Mouse (Mus musculus) gastrocnemius, adult 8-10 months (tissue): ENCODE measurements around the gene Tiam2. TPM values are rescaled to one million over a fixed set of nuclear protein-coding genes. Genes with fewer than 3 reads are reported as not detected.
"Not testable (repeated sequence)": the region's sequence is repeated elsewhere in the genome, so short reads cannot be mapped to it uniquely, and the experiment has no call there.

Source experiments
- DNase-seq, 2 experiments: peaks; one replicate each; pipeline ENCODE4 v3.0.0; 2022; ENCODE audit warnings: low spot score in 2 of 2
- total RNA-seq, 4 experiments: library from RNA; stranded (reverse); gene quantifications; 2 replicates each; pipeline ENCODE4 v1.2.4; 2022

Gene Tiam2
- total RNA-seq, 4 experiments from 2014 or later, result 2.3 to 4.1 (median 2.8) TPM

DNA sequence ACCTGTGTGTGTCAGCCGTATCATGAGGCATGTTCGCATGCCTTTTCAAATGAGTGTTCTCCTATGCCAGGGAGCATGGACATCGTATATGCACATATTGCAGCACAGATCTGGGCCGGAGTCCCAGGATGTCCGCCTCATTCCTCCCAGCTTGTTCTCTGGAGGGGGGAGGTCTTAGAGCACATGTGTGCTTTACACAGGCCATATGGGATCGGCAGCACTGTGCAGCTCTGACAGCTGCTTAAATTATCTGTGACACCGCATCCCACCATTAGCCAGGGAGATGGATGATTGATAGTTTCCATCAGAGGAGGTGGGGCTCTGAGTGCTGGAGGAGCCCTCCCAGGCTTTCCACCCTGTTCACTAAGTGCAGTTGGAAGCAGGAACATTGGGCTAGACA, 12.4 kb downstream of the Tiam2 start:
- DNase-seq, result no peak

DNA sequence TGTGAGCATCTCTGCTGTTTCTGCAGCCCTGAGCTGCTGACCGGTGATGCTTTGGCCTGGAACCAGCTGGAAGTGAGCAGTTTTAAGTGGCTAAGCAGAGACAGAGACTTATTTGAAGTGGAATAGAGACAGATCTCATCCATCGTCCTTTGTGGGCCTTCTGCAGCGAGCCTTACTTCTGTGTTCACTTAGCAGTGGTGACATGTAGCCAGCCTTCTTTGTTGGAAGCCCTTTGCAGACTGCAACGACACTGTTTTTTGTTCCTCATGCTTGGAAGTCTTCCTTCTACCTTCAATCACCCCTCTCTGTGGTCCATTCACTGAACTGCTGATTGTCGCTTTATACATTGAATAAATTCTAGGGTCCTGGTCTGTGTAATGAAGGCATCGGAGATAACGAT, 18.5 kb downstream of the Tiam2 start:
- no peak for DNase-seq

DNA sequence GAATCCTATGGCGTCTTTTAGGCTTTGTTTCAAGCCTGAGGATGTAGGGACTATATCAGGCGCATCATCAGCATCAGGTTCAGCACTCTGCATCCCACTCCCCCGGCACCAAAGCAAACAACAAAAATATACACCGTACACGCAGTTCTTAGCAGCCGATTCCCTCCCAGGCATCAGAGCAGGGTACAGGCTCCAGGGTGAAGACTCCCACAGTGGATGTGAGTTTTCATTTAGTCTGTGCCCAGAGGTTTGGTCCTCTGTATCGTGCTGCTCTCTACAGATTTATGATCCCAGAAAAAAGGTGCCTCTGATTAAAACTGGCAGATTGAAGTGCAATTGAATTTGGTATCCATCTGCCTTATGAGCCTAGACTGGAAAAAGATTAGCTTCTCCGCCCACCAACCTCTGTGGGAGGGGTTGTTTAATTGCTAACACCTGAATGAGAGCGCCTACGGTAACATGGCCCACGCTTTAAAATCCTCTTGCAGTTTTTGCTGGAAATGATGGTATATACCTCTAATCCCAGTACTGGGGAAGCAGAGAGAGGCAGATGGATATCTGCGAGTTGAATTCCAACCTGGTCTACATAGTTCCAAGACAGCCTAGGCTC, 19.0 kb downstream of the Tiam2 start:
- DNase-seq, result no peak

GRCm38 (mm10) chr17:3347800-3348199, 21.4 kb downstream of the Tiam2 start:
- DNase-seq, result no peak

DNA sequence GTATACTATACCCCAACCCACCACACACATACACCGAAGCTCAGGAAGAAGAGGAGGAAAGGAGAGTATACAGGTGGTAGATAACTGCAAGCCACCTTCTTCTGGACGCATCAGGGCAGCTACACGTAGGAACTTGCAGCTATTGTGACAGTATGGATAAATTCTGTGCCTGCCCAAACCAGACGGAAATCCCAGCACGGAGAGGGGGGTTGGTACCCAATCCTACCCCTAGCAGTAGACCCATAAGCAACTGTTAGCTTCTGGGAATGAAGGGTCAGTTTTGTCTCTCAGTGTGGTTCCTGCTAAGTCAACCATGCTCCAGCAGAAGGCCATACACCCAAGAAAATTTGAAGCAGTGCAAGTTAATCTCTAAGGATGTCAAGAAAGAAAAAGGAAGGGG, 23.0 kb downstream of the Tiam2 start:
- DNase-seq, result no peak

DNA sequence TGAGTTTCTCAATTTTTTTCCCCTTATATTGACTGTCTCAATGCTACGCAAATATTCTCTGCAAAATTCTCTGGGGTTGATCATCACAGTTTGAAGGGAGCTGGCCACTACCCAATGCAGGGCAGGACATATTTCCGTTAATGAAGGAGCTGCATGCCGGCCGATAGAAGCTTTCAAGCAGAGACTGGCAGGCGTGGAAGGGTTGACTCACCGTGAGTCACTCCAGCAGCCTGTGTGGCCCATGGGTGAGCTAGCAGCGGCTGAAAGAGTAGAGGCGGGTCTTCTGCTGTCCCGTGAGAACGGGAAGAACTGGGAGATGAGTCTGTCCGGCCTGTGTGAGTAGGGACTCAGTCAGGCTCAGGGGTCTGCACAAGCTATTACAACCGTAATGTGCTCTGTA, 23.6 kb downstream of the Tiam2 start:
- DNase-seq, result peak in 1 of 2 experiments; percentile 15

GRCm38 (mm10) chr17:3350405-3350804, 24.0 kb downstream of the Tiam2 start:
- DNase-seq, result no peak

DNA sequence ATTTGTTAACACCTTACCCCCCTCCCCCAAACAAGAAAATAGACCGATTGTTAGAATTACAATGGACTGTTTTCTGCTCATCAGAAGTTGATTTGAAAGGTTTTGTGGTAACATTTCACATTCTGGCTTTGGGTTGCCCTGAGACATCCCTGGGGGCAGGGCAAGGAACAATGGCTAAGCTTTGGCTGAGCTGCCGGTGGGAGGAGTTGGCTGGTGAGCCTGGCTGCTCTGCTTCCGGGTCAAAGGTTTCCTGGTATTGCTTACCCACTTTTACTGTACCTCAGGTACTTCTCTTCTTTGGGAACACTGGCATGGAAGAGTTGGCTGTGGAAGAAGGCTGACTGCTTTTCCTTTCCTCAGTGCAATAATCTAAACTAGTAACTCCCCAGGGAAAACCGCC, 25.3 kb downstream of the Tiam2 start:
- no peak for DNase-seq

- DNase-seq, result not testable (repeated sequence)
Measured at GRCm38 (mm10) chr17:3353141-3353540, 26.8 kb downstream of the Tiam2 start.

DNA sequence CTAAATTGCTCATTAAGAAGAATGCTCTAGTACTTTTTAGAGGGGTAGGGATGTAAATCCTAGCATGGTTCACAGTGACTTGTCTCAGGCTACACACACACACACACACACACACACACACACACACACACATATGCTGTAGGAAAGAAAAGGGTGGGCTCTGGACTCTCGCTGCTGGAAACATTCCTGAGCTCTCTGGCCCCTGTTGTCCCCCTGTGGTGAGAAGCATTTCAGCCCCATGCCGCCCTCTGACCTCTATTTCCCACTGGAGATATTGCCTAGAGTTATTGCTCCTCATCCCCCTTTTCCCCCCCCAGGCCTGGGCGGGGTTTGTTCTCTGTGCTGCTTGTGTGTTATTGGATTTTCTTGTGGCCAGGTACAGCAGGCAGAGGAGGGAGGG, 28.5 kb downstream of the Tiam2 start:
- no peak for DNase-seq

- no peak for DNase-seq
Measured at GRCm38 (mm10) chr17:3356633-3357365, 30.4 kb downstream of the Tiam2 start.

- no peak for DNase-seq
Measured at GRCm38 (mm10) chr17:3360236-3360635, 33.9 kb downstream of the Tiam2 start.

- no peak for DNase-seq
Measured at GRCm38 (mm10) chr17:3361751-3362150, 35.4 kb downstream of the Tiam2 start.

GRCm38 (mm10) chr17:3363216-3363615, 36.8 kb downstream of the Tiam2 start:
- no peak for DNase-seq

DNA sequence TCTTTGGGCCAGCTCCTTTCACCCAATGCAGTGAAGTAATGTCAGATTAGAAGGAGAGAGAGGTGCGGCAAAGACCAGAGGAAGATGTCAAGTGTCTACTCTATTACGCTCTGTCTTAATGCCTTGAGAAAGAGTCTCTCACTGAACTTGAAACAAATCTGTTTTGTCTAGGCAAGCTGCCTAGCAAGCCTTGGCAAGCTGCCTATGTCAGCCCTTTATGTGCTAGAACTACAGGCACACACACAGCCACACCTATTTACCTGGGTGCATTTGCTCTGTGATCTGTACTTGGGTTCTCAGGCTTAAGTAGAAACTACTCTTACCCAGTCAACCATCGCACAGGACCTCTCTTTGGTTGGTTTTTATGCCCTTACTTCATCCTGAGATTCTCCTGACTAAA, 40.4 kb downstream of the Tiam2 start:
- DNase-seq, result peak in 1 of 2 experiments; percentile 19

GRCm38 (mm10) chr17:3368386-3368785, 42.0 kb downstream of the Tiam2 start:
- DNase-seq, result no peak

DNA sequence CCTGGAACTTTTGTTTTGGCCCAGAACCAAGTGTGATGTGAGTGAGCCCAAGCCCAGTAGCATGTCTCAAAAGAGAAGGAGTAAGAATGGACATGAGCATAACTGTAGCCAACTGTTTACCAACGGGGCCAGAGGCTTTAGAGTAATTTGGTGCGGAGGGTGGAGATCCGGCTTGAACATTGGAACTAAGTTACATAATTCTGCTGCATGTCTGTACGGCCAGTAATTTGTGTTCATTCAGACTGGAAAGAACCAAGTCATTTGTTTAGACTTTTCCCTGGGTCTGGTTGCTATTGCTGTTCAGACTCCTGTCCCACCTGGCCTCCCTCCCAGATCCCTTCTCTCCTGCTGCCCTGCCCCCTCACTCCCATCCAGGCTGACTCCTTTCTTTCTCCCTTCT, 43.3 kb downstream of the Tiam2 start:
- DNase-seq, result peak; percentile 4 to 13

GRCm38 (mm10) chr17:3378606-3379005, 52.2 kb downstream of the Tiam2 start:
- DNase-seq, result no peak

DNA sequence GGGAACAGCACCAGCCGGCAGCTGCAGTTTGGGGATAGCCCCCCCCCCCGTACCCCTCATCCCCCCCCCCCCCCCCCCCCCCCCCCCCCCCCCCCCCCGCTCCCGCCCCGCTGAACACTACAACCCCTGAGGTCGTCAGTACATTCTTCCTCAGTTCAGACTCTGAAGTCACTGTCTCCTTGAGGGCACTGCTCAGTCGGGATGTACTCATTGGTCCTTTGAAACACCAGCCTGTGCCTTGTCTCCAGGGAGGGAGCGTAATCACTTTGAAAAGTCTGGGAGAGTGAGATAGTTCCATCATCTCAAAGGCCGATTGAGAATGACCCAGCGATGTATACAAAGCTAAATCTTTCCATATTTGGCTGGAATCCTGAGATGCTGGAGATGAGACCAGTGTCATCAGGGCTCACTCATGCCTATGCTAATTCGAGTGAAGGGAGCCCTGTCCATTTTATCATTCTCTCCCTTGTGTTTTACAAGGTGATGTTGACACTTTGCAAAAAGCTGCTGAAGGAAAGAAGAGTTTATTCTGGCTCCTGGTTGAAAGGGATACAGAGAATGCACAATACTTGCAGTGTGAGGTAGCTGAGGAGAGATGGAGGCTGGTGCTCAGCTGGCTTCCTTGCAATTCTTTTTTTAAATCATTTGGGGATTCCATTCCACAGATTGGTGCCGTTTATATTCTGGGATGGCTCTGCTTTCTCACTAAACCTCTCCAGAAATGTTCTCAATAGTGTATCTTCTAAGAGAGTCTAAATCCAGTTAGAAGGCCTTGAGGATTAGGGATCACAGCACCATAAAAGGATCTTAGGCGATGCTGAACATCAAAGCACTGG, 53.6 kb downstream of the Tiam2 start:
- DNase-seq, result no peak

DNA sequence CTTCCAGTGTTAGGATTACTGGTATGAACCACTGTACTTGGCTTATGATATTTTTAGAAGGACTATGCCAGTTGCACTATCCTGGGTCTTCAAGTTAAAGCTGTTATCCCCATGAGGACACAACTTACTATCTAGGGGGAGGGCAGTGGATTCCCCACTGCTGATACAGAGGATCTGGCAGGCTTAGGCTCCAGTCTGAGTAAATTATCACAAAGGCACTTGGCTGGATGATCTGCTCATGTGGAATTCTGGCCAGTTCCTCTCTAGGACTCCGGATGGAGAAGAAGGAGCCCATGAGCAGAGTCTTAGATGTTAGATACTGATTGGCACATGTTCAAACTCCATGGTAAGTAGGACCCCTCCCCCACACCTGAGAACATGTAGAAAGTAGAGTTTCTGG, 59.0 kb downstream of the Tiam2 start:
- no peak for DNase-seq

DNA sequence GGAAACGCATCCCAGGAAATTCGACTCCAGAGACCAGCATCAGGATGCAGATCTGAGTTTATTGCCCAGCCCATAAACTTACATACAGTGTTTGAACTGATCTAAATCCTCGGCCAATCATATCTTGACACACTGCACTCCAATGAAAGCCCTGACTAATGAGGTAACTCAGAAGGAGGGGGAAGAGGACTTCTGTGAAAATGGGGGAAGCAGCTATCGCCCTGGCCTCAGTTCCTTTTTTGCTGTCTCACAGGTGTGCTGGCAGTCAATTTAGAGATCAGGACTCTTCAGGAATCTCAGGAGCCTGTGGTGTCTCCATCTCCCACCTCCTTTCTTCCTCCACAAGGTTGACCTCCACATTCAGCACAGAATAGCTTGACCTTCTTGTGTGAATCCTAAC, 61.4 kb downstream of the Tiam2 start:
- DNase-seq, result no peak

- DNase-seq, result no peak
Measured at GRCm38 (mm10) chr17:3389741-3390140, 63.4 kb downstream of the Tiam2 start.
